Mouse (Mus musculus): ENCODE measurements around the gene Rsph6a. TPM values are rescaled to one million over a fixed set of nuclear protein-coding genes. Genes with fewer than 3 reads are reported as not detected.

The Rsph6a gene
- polyA plus RNA-seq, 1 experiment from 2014 or later: not detected

DNA sequence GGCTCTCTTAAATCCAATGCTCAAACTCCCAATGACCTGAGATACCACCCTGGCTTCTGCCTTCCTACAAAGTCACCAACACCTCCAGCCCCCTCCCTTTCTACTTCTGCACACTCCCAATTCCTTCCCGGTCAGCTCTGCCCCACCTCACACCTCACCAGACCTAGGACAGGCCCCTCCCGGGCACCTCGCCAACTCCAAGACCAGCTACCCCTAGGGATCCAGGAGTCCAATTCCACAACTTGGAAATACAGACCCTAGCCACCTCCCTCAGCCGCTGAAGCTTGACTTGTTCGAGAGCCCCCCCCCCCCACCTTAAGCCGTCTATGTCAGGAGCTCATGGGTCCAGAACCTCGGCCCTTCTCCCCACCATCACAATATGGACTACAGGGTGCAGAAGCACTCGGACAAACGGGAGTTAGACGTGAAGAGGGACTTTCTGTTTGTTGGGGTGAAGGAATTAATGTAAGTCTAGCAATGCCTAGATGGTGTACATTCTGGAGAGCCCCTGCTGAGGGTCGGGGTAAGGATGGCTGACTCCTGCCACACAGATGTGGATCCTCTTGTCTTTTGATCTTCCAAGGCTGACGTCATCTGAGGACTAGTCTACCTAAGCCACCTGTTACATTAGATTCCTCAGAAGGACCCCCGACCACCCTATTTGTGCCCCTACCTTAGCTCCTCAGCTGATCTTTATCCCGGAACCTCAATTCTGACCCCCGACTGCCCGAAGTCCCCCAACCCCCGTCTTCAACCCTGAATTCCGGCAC lies 32.1 kb upstream of the Rsph6a start:
- Histone ChIP-seq H3K9ac (no peak overlapping the region), H3K27me3 (peaks cover 42% of the 10 kb centered on the region), H3K4me3 (no peak overlapping the region), H3K4me2 (no peak overlapping the region), H3K27ac (replicated peaks) (no peak overlapping the region), H3K36me3 (no peaks in the 10 kb centered on the region), H3K4me1 (replicated peaks) (peaks cover 19% of the 10 kb centered on the region), H3K9me3 (no peaks in the 10 kb centered on the region)
- ATAC-seq (ENCODE audit: low read depth): no peak
- 61% methylated on average over 18 of the region's 18 CpGs for WGBS

GRCm38 (mm10) chr7:19023357-19023814 lies 31.1 kb upstream of the Rsph6a start, which contains the start of gene Foxa3:
Foxa3 (minus strand) TSS chr7:19023538.
- Histone ChIP-seq H3K9ac (peak within 1 kb of the TSS; percentile 93), H3K9me3 (no peaks in the 10 kb centered on the region), H3K4me1 (replicated peaks) (peaks cover 19% of the 10 kb centered on the region), H3K4me3 (peak within 1 kb of the TSS; percentile 90), H3K27me3 (peaks cover 42% of the 10 kb centered on the region), H3K36me3 (no peaks in the 10 kb centered on the region), H3K27ac (replicated peaks) (peak within 1 kb of the TSS; percentile 70), H3K4me2 (peak within 1 kb of the TSS; percentile 92)
- peak; percentile 45 for ATAC-seq (ENCODE audit: low read depth)
- 4% methylated on average over 30 of the region's 30 CpGs for WGBS

DNA sequence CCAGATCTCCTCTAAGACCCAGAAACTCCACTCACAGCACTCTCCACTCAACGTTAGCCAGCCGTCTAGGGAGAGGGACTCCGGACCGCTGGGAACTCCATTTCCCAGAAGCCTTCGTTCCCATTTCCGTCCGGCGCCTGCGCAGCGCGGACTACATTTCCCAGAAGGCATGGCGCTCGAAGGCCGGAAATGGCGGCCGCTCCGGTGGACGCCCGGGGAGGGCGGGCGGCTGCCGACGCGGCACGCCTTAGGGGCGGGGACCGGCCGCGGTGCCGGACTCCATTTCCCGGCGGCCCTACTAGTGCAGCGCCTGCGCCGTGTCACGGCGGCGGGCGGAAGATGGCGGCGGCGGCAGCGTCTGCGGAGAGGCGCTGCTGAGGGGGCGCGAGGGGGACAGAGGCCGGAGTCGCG lies 30.4 kb upstream of the Rsph6a start, which contains the start of gene Sympk:
Sympk (plus strand) TSS at position 282 of the 411 bp plus-strand sequence.
- Histone ChIP-seq H3K27me3 (peaks cover 42% of the 10 kb centered on the region), H3K27ac (replicated peaks) (peak within 1 kb of the TSS; percentile 70), H3K4me1 (replicated peaks) (peaks cover 19% of the 10 kb centered on the region), H3K9ac (peak within 1 kb of the TSS; percentile 93), H3K36me3 (peaks cover 4% of the 10 kb centered on the region), H3K4me3 (peak within 1 kb of the TSS; percentile 90), H3K4me2 (peak within 1 kb of the TSS; percentile 92), H3K9me3 (no peaks in the 10 kb centered on the region)
- under 1% methylated on average over 50 of the region's 50 CpGs for WGBS
- ATAC-seq (ENCODE audit: low read depth): peak; percentile 95

GRCm38 (mm10) chr7:19024581-19025255 lies 29.8 kb upstream of the Rsph6a start:
- Histone ChIP-seq H3K4me3 (peak overlapping the region; percentile 90), H3K9me3 (no peaks in the 10 kb centered on the region), H3K27me3 (peaks cover 42% of the 10 kb centered on the region), H3K4me2 (peak overlapping the region; percentile 92), H3K27ac (replicated peaks) (peak overlapping the region; percentile 70), H3K9ac (peak overlapping the region; percentile 93), H3K36me3 (peaks cover 10% of the 10 kb centered on the region), H3K4me1 (replicated peaks) (peaks cover 19% of the 10 kb centered on the region)
- WGBS: 3% methylated on average over 26 of the region's 36 CpGs
- peak; percentile 75 for ATAC-seq (ENCODE audit: low read depth)

DNA sequence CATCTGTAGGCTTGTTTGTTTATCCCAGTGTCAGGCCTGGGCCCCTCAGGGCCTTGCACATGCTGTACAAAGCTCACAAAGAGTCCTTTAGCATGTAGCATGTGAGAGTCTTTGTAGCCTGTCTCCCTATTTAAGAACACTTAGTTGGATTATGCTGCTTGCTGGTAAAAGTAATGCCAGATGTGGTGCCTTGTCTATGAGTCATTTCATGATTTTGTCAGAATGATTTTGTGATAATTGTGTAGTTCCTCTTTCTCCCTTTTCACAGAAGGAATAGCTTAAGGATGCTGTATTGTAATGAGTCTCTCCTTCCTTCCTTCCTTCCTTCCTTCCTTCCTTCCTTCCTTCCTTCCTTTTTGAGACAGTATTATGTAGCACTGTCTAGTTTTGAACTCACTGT lies 26.4 kb upstream of the Rsph6a start:
- Histone ChIP-seq H3K4me3 (no peak overlapping the region), H3K9me3 (no peaks in the 10 kb centered on the region), H3K36me3 (peaks cover 43% of the 10 kb centered on the region), H3K4me1 (replicated peaks) (peaks cover 19% of the 10 kb centered on the region), H3K4me2 (no peak overlapping the region), H3K9ac (no peak overlapping the region), H3K27ac (replicated peaks) (no peak overlapping the region), H3K27me3 (peaks cover 8% of the 10 kb centered on the region)
- ATAC-seq (ENCODE audit: low read depth): no peak

GRCm38 (mm10) chr7:19029084-19029653 lies 25.3 kb upstream of the Rsph6a start:
- ATAC-seq (ENCODE audit: low read depth): peak; percentile 21

GRCm38 (mm10) chr7:19031641-19032040 lies 22.8 kb upstream of the Rsph6a start:
- ATAC-seq (ENCODE audit: low read depth): no peak
- Histone ChIP-seq H3K36me3 (peaks cover 77% of the 10 kb centered on the region), H3K4me3 (no peak overlapping the region), H3K27ac (replicated peaks) (no peak overlapping the region), H3K4me1 (replicated peaks) (no peaks in the 10 kb centered on the region), H3K27me3 (no peaks in the 10 kb centered on the region), H3K4me2 (no peak overlapping the region), H3K9ac (no peak overlapping the region), H3K9me3 (no peaks in the 10 kb centered on the region)
- 44% methylated on average over 4 of the region's 4 CpGs for WGBS

More at GRCm38 (mm10) chr7:19029084-19029653, 25.3 kb upstream of the Rsph6a start:
- Histone ChIP-seq H3K4me1 (replicated peaks) (peaks cover 19% of the 10 kb centered on the region), H3K4me3 (no peak overlapping the region), H3K27ac (replicated peaks) (no peak overlapping the region), H3K27me3 (no peaks in the 10 kb centered on the region), H3K4me2 (no peak overlapping the region), H3K9ac (no peak overlapping the region), H3K36me3 (peaks cover 52% of the 10 kb centered on the region), H3K9me3 (no peaks in the 10 kb centered on the region)
- WGBS: 58% methylated on average over 6 of the region's 6 CpGs

DNA sequence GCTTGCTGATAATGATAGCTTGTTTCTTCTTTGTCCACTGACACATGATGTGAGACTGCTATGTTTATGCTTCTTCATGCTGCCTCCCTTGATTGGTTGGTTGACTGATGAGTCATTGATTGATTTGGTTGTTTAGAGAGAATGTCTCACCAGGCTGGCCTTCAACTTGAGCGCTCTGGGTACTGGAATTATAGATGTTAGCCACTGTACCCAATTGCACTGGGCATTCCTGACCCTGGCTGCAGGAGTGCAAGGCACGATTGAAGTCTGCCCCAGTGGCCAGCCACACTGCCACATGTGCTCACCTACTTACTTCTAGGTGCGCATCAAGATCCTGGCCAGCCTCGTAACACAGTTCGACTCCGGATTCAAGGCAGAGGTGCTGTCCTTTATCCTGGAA lies 9.9 kb upstream of the Rsph6a start:
- 96% methylated on average over 6 of the region's 6 CpGs for WGBS
- Histone ChIP-seq H3K36me3 (peaks cover 99% of the 10 kb centered on the region), H3K27ac (replicated peaks) (no peak overlapping the region), H3K27me3 (no peaks in the 10 kb centered on the region), H3K9me3 (no peaks in the 10 kb centered on the region), H3K9ac (no peak overlapping the region), H3K4me2 (no peak overlapping the region), H3K4me1 (replicated peaks) (no peaks in the 10 kb centered on the region), H3K4me3 (no peak overlapping the region)
- no peak for ATAC-seq (ENCODE audit: low read depth)

- peaks cover 99% of the 10 kb centered on the region for H3K36me3 ChIP-seq
- no peaks in the 10 kb centered on the region for H3K27me3 ChIP-seq
- no peak overlapping the region for H3K4me3 ChIP-seq
- ATAC-seq (ENCODE audit: low read depth): no peak
- no peaks in the 10 kb centered on the region for H3K9me3 ChIP-seq
- 94% methylated on average over 11 of the region's 11 CpGs for WGBS
- H3K9ac ChIP-seq: no peak overlapping the region
- H3K4me1 ChIP-seq (replicated peaks): no peaks in the 10 kb centered on the region
- H3K27ac ChIP-seq (replicated peaks): no peak overlapping the region
- no peak overlapping the region for H3K4me2 ChIP-seq
These were observed 8.0 kb upstream of the Rsph6a start for GRCm38 (mm10) chr7:19046286-19047069.

DNA sequence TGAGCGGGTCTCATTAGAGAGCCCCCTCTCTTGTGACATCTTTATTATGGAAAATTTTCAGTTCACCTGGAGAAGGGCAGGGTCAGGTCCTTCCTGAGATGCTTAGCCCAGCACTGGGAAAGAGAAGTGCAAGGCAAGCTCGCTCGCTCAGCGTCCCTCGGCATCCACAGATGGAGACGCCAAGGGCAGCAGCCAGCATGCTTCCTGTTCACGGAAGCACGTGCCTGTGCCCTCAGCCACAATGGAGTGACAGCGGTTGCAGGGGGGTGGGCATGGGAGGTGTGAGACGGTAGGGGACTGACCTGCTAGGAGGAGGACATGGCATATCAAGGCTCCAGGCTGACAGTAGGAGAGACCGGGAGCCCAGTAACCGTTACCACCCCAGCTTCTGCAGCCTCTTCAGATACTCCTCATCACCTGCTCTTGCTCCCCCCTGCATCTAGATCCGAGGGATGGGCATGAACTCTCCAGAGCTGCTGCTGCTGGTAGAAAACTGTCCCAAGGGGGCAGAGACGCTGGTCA lies 6.4 kb upstream of the Rsph6a start:
- 91% methylated on average over 14 of the region's 14 CpGs for WGBS
- Histone ChIP-seq H3K4me2 (no peak overlapping the region), H3K27me3 (no peaks in the 10 kb centered on the region), H3K9me3 (no peaks in the 10 kb centered on the region), H3K4me1 (replicated peaks) (no peaks in the 10 kb centered on the region), H3K36me3 (peaks cover 94% of the 10 kb centered on the region), H3K4me3 (no peak overlapping the region), H3K27ac (replicated peaks) (no peak overlapping the region), H3K9ac (no peak overlapping the region)
- no peak for ATAC-seq (ENCODE audit: low read depth)

- no peak overlapping the region for H3K4me3 ChIP-seq
- no peak overlapping the region for H3K4me2 ChIP-seq
- no peak overlapping the region for H3K9ac ChIP-seq
- H3K4me1 ChIP-seq (replicated peaks): peaks cover 4% of the 10 kb centered on the region
- no peak for ATAC-seq (ENCODE audit: low read depth)
- H3K27ac ChIP-seq (replicated peaks): no peak overlapping the region
- peaks cover 83% of the 10 kb centered on the region for H3K36me3 ChIP-seq
- 90% methylated on average over 5 of the region's 5 CpGs for WGBS
- no peaks in the 10 kb centered on the region for H3K9me3 ChIP-seq
- no peaks in the 10 kb centered on the region for H3K27me3 ChIP-seq
These were observed 5.2 kb upstream of the Rsph6a start for GRCm38 (mm10) chr7:19049252-19049651.

Data from neural tube, embryonic 13.5 days (tissue).